Mouse (Mus musculus) lung, adult 2 months (tissue): Measurements from ENCODE around the gene Napb.

ENCODE experiments used
- CTCF ChIP-seq: fragments of 200-500 bp; IDR thresholded peaks from 2 replicates; pipeline ENCODE4 v1.5.1; 2011; ENCODE audit warnings: mild to moderate bottlenecking, low read length, control low read depth; ENCODE audit not compliant: insufficient read depth
- POLR2A ChIP-seq: fragments of 200-500 bp; IDR thresholded peaks from 2 replicates; pipeline ENCODE4 v1.6.1; 2011; ENCODE audit warnings: low read depth, mild to moderate bottlenecking, control low read depth, low read length, borderline replicate concordance; ENCODE audit errors: extremely low read depth

GRCm38 (mm10) chr2:148680775-148681291 lies 51.4 kb downstream of the Napb start, which contains the start of gene Gzf1:
- TF ChIP-seq CTCF (no peak), POLR2A (peak; percentile 86)
